Mouse (Mus musculus) cortical plate, adult 2 months (tissue): ENCODE results near the gene Scap.

Experiments used
- CTCF ChIP-seq: fragments of 200-500 bp; IDR thresholded peaks from 2 replicates; pipeline ENCODE4 v1.5.1; 2011; ENCODE audit warnings: mild to moderate bottlenecking, control low read depth, low read length; ENCODE audit not compliant: insufficient read depth; ENCODE audit errors: extremely low read depth
- POLR2A ChIP-seq: fragments of 200-500 bp; IDR thresholded peaks from 2 replicates; pipeline ENCODE4 v1.6.1; 2011; ENCODE audit warnings: mild to moderate bottlenecking, low read length, control low read depth; ENCODE audit not compliant: insufficient read depth; ENCODE audit errors: extremely low read depth

- TF ChIP-seq POLR2A = no peak
- no peak for TF ChIP-seq CTCF
Measured at GRCm38 (mm10) chr9:110294786-110295185, 38.3 kb upstream of the Scap start.
